Mouse (Mus musculus): ENCODE measurements at regions not wholly inside any gene's neighbourhood (a gene's known extent, or its start where the extent isn't known, plus 50 kb on each side); places are given as distances from the start of the nearest gene placed in this dataset.
"Not testable (repeated sequence)": the region's sequence is repeated elsewhere in the genome, so short reads cannot be mapped to it uniquely, and the experiment has no call there.

DNA sequence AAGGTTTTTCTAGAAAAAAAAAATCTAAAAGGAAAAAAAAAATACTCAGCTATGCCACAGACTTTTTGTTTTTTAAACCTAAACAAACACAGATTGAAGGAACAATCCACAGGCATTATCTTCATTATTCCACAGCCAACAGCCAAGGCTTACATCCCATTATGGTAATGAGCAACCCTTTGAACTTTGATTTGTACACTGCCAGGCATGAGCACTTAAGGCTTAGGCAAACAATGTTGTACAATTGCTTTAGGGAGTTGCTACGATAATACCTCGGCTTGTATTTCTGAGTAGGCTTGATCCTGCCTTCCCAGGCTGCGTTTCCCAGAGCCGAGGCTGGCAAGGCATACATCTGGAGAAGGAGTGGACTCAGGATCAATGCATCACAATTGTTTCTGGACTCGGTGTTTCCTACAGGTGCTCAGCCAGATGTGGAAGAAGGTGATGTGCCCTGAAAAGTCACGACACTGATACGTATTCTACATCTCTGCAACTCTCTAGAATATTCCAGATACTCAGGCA is 409.0 kb upstream of the Igfbp7 start:
- DNase-seq (ENCODE audit: extremely low read depth, low read depth), result no peak

DNA sequence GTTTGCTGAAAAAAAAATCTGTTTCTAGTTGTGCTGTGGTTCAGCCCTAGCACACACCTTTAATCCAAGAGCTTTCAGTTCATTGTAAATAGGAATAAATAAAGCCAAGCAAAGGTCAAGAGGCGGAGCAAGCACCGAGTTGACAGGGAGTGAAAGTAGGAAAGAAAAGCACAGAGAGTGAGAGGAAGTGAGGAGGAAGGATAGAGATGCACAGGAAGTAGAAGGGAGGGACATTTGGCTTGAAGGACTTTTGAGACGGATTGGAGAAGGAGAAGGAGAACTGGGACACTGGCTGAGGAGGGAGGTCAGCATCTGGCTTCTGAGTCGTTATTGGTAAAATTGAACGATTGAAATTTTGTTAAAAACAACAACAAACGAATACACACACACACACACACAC is 402.0 kb upstream of the Igfbp7 start:
- no peak for DNase-seq (ENCODE audit: extremely low read depth, low read depth)

- peak; percentile 47 for DNase-seq (ENCODE audit: extremely low read depth, low read depth)
These were observed 399.9 kb upstream of the Igfbp7 start for GRCm38 (mm10) chr5:77807726-77808125.

DNA sequence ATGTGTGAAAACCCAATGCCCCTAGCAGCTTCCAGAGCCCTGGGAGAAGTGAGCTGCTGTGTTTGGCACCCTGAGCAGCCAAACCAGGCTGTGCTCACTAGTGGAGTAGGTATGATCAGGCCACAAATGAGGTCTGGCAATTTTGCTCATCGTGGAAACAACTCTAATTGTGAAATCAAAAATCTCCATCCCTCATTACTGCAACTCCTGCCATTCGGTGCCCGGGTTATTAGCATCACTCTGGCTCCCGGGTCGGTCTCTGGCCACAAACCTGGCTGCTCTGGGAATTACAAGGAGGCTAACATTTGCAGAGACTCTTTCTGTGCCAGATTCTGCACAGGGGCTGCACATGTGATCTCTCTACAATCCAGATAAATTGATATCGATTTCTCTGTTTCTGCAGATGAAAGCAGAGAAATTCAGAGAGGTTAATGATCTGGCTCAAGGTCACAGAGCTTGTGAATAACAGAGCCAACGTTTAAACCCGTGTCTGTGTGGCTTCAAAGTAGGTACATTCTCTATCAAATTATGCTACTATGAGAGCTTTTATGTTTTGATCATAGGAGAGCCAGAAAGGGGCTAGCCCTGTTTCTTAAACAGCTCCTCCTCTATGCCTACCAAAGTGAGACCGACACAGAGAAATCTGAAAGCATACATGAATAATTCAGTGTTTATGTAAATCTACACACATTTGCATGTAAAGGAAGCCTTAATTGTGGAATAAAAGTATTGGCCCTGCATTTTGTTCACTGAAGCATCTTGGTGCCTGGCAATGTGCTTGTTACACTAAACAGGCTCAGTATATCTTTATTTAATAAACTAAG is 398.7 kb upstream of the Igfbp7 start:
- no peak for DNase-seq (ENCODE audit: extremely low read depth, low read depth)

- DNase-seq (ENCODE audit: extremely low read depth, low read depth), result no peak
These were observed 398.0 kb upstream of the Igfbp7 start for GRCm38 (mm10) chr5:77805796-77806195.

DNA sequence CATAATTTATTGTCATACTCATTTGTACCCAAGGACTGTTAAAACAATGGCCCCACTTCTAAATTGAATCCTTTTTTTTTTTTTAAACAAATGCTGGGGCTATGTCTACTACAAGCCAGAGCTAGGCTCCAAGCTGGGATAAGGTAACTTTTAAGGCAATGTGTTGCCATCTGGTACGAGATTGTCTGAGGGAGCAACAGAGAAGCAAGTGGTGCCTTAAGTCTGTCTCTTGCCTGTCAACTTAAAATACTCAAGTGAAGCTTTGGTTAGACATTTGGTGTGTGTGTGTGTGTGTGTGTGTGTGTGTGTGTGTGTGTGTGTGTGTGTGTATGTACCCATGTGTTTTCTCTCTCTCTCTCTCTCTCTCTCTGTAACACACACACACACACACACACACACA is 397.5 kb upstream of the Igfbp7 start:
- no peak for DNase-seq (ENCODE audit: extremely low read depth, low read depth)

GRCm38 (mm10) chr5:77804113-77804512 is 396.3 kb upstream of the Igfbp7 start:
- no peak for DNase-seq (ENCODE audit: extremely low read depth, low read depth)

- peak; percentile 50 for DNase-seq (ENCODE audit: extremely low read depth, low read depth)
These were observed 395.7 kb upstream of the Igfbp7 start for GRCm38 (mm10) chr5:77803562-77803961.

- no peak for DNase-seq (ENCODE audit: extremely low read depth, low read depth)
These were observed 389.1 kb upstream of the Igfbp7 start for GRCm38 (mm10) chr5:77796960-77797359.

DNA sequence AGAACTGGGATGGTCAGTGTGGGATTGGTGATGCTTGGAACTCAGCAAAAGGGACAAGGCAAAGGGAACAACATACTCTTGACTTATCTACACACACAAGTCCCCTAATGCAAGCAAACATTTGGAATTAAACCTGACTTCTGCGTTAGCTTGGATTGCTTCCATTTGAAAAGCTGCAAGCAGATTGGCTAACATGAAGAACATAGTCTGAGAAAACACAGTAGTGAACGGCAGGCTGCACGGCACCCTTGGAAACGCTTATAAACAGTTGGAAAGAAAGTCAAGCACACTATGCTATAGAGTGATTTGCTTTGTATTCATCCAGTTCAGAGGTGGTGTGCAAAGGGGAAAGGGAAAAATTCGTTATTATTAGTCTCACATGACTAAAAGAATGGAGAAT is 387.9 kb upstream of the Igfbp7 start:
- no peak for DNase-seq (ENCODE audit: extremely low read depth, low read depth)

DNA sequence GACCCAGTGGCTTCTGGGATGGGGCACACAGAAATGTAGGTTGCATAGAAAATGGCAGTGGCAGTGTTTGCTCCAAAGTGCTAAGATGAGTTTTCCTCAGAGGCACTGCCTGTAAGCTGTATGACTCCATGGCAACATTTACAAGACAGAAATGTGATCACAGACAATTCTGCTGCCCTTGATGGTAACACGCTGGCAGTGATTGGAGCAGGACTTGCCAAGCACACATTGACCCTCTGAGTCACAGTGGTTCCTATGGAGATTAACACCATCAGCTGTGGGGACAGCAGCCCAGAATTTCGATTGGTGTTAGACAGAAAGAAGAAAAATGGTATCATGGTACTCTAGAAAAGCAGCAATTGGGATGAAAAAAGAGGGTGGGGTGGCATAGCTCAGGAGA is 376.1 kb upstream of the Igfbp7 start:
- DNase-seq (ENCODE audit: extremely low read depth, low read depth), result no peak

DNA sequence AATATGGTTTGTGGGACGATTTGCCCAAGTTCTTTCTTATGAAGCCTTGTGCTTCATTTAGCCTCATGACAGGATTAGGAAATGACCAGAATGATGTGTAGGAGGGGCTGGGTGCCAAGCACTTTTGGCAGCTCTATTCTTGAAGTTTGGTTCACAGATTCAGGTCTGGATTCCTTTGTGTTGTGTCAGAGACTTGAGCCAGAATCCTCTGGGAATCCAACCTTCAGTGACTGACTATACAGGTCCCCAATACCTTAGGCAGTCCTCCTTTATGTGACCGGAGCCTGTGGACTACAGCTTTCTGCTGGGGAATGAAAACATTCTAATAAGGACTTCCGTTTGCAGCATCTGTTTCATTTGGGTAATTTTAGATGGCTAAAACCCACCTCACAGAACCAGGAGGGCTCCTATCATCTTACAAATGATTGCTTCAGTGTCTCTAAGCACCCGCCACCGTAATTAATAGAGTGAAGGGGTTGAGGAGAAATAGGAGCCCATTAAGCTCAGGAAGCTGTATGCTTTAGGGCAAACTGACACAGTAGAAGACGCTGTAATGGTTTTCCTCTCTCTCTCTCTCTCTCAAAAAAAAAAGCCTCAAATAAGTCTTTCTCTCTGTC is 354.7 kb upstream of the Igfbp7 start:
- DNase-seq (ENCODE audit: extremely low read depth, low read depth), result no peak

GRCm38 (mm10) chr5:77762013-77762412 is 354.2 kb upstream of the Igfbp7 start:
- no peak for DNase-seq (ENCODE audit: extremely low read depth, low read depth)

DNA sequence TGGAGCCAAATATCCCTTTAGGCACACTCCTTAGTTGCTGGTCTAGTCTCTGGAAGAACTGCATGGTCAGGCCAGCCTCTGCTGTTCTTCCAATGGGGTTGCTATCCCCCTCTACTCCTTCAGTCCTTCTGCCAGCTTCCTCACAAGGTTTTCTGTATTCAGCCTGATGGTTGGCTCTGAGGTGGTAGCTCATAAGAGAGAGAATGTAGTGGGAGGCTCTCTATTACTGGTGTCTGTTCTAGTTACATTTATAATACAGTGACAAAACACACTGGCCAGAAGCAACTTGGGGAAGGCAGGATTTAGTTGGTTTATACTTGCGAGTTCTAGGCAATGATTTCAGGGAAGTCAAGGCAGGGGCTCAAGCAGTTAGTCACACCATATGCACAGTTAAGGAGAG is 341.1 kb upstream of the Igfbp7 start:
- no peak for DNase-seq (ENCODE audit: extremely low read depth, low read depth)

GRCm38 (mm10) chr5:77746604-77747003 is 338.8 kb upstream of the Igfbp7 start:
- DNase-seq (ENCODE audit: extremely low read depth, low read depth), result no peak

- DNase-seq (ENCODE audit: extremely low read depth, low read depth), result no peak
These were observed 335.6 kb upstream of the Igfbp7 start for GRCm38 (mm10) chr5:77743467-77743866.

DNA sequence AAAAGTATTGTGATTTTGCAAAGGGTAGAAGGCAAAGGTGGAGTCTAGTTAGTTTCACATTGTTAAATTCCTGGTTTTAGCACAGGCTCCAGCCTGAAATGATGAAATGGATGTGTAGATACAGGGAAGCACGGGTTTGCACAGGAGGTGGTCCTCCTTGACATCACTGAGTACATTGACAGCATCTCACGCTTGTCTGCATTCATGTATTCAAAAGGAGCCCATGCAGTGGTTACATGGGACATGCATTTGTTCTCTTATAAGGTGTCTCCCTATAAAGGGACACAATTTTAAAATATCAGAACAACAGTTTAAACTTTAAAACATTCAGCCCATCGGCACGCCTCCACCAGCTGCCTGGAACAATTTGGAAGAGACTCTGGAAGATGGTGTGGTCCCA is 322.4 kb upstream of the Igfbp7 start:
- DNase-seq (ENCODE audit: extremely low read depth, low read depth), result not testable (repeated sequence)

DNA sequence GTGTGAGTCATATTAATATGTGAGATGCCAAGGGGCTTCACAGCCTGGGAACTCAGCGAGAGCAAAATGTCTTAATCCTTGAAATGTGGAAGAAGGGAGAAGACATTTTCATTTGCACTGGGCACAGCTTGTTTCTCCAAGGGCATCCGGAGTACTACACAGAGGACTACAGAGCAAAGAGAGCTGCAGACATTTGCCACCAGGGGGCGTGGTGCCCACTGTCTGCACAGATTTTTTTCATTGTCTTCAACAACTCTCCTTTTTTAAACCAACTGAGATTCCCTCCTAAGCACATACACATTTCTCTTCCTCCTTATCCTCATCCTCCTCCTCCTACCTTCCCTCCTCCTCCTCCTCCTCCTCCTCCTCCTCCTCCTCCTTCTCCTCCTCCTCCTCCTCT is 273.8 kb upstream of the Igfbp7 start:
- no peak for DNase-seq (ENCODE audit: extremely low read depth, low read depth)

DNA sequence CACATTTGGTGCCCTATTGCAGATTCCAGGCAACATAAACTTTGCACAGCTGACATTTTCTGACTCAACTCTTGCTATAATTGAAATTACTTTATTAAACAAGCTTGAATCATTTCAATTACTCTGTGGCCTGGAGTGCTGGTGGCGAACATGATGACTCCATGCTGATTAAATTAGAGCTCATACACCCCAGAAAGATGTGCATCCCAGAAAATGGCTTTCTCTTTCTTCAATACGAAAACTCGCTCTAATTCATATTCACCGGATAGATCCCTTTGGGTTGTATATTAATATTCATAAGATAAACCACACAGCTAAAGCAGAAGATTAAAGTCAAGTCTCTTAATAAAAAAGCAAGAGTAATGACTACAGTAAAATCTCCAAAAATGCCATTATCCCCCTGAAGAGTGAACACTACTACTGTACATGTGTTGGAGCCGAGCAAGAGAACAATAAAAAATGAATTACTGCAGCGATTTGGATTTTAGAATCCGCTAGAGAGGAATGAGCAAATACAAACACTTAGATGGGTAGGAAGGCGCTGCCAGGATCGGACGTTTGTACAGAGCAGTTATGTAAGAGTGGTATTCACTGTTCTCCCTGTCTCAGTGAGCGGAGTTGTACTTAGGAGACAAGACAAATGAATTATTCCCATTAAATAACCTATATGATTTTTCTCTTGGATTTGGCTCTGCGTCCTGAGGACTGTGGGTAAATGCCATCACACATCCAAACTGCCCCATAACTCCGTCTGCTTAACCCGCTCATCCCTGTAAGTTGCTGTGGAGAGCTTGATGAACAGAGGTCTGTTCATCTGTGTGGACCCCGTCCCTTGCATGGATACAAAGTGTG is 264.5 kb upstream of the Igfbp7 start:
- DNase-seq (ENCODE audit: extremely low read depth, low read depth), result no peak

- no peak for DNase-seq (ENCODE audit: extremely low read depth, low read depth)
These were observed 255.3 kb upstream of the Igfbp7 start for GRCm38 (mm10) chr5:77663096-77663495.

DNA sequence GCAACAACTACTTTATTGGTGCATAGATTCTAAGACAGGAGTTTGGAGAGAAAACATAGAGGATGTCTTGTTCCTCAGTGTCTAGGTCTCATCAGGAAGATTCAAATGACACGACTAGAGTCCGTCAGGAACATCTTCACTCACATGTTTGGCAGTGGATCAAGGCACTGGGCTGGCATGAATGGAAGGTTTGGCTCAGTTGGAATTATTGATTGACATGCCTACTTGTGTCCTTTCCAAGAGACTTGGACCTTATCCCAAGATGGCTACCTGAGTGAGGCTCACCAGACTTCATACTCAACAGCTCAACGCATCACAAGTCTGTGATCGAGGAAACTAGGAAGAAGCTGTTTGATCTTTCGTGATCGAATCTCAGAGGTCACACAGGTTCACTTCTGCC is 251.2 kb upstream of the Igfbp7 start:
- no peak for DNase-seq (ENCODE audit: extremely low read depth, low read depth)

DNA sequence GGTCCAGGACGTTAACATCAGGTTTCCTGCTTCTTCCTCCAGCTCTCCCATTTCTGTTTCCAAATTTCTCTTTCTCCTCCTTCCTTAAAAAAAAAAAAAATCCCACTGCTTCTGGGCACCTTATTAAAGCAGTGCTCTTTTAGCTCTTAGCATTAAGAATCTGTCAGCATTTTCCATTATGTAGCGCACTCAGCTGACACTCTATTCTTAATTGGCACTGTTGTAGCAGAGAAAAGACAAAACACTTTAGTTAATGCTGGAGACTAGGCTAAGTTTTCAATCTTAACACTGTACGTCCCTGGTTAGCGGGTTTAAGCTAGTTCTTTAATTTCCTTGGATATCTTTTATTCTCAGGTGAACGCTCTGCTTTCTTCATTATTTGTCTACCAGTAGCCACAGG is 236.8 kb upstream of the Igfbp7 start:
- DNase-seq (ENCODE audit: extremely low read depth, low read depth), result no peak

Data from MEL-GATA-1-ER (cell line).